Mouse (Mus musculus): ENCODE results near the gene Ugt1a7c. TPM values are rescaled to one million over a fixed set of nuclear protein-coding genes. Genes with fewer than 3 reads are reported as not detected.

Ugt1a7c gene
- total RNA-seq, 2 experiments from 2014 or later: 0.96 to 1.3 TPM

DNA sequence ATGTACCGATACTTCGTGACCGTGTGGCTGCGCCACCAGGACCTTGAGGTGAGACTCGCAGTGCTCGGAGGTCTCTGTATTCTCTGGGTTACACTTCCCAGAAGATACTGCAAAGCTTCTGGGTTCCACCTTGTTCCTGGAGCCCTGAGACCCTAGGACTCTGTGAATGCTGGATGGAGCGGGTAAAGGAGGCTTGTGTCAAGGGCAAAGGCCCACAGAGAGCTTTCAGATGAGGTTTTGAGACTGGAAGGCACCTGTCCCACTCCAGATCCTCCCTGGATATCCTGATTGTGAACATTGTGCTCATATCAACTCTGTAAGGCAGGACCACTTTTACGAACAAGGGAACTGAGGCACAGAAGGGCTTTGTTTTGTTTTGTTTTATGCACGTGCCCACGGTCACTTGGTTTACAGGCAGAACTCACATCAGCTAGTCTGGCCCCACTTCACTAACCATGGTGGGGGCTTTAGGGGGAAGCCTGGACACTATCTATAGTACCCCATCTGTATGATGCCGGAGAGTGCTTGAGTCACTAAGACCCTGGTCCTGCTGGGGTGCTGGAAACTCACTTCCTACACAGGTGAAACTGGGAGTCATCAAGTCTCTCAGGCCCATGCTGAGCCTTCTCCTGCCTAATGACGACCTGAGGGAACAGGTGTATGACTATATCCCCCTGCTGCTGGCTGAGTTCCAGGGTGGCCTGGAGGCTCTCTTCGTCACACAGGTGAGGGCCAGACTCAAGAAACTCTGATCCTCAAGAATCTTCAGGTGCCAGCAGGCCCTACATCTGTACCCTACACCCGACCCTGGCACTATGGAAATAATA lies 138.8 kb downstream of the Ugt1a7c start:
- intact Hi-C loops (cut with DNase I): no loop called here
- no peak for DNase-seq (ENCODE audit: low spot score)

- intact Hi-C loops (cut with DNase I): no loop called here
- no peak for DNase-seq (ENCODE audit: low spot score)
Measured at GRCm38 (mm10) chr1:88234248-88234610, 139.4 kb downstream of the Ugt1a7c start.

GRCm38 (mm10) chr1:88234646-88235045 lies 139.8 kb downstream of the Ugt1a7c start:
- no peak for DNase-seq (ENCODE audit: low spot score)

GRCm38 (mm10) chr1:88235046-88235893 lies 140.4 kb downstream of the Ugt1a7c start:
- intact Hi-C loops (cut with DNase I): no loop called here
- DNase-seq (ENCODE audit: low spot score): no peak

More at GRCm38 (mm10) chr1:88234646-88235045, 139.8 kb downstream of the Ugt1a7c start:
- intact Hi-C loops (cut with DNase I): no loop called here

DNA sequence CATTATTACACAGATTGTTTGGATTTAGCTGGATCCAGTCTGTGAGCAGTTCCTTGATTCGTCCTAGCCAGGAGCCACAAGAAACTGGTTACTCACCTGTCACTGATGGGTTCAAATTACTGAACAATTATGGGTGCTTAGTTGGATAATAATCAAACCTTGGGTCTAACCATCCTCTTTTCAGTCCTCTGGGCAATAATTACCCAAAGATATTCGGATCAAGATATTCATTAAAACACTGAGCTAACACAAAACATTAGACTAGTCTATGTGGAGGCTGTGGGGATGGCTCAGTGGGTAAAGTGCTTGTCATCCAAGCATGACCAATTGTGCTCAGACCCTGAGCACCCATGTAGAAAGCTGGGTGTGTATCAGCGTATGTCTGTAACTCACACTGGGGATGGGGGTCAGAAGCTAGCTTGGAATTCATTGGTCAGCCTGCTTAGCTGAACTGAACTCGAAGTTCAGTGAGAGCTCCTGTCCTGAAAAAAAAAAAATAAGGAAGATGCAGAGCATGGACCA lies 141.1 kb downstream of the Ugt1a7c start:
- DNase-seq (ENCODE audit: low spot score): no peak
- intact Hi-C loops (cut with DNase I): no loop called here

GRCm38 (mm10) chr1:88237311-88237710 lies 142.4 kb downstream of the Ugt1a7c start:
- intact Hi-C loops (cut with DNase I): no loop called here
- no peak for DNase-seq (ENCODE audit: low spot score)

- no peak for DNase-seq (ENCODE audit: low spot score)
- intact Hi-C loops (cut with DNase I): no loop called here
Measured at GRCm38 (mm10) chr1:88238771-88239170, 143.9 kb downstream of the Ugt1a7c start.

GRCm38 (mm10) chr1:88240072-88240471 lies 145.2 kb downstream of the Ugt1a7c start:
- DNase-seq (ENCODE audit: low spot score): no peak
- intact Hi-C loops (cut with DNase I): no loop called here

DNA sequence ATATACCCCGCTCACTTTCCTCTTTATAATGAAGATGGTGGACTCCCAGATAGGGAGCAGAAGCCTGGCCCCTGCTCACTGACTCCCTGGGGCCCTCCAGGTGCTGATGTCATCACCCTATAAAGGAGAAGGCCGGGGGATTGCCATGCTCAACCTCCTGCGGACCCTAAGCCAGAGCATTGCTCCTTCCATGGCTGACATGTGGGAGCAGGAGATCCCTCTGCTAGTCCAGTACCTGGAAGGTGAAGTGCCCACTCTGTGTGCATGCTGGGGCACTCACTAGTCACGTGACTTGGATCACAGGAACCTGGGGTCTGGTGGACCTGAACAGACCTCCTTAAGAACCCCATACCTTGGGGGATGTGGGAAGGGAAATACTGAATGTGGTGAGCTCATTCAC lies 145.7 kb downstream of the Ugt1a7c start:
- no peak for DNase-seq (ENCODE audit: low spot score)
- intact Hi-C loops (cut with DNase I): no loop called here

DNA sequence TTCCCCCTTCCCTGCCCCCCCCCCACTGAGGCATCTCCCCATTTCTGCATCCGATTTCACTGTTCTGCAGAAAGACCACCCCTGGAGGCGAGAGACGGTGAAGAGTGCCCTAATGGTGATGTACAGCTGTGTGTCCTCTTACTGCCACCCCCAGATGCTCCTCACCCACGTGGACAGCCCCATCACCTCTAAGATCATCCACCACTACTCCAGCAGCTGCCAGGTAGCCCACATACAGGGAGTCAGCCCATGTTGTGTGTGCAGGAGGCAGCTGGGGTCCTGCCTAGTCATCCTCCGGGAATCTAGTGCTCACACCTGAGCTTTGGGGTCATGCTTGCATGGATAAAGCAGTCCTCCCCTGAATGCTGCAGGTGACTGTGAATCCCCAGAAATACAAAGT lies 149.0 kb downstream of the Ugt1a7c start:
- intact Hi-C loops (cut with DNase I): no loop called here

GRCm38 (mm10) chr1:88245881-88246280 lies 151.0 kb downstream of the Ugt1a7c start:
- intact Hi-C loops (cut with DNase I): no loop called here
- no peak for DNase-seq (ENCODE audit: low spot score)

More for the DNA sequence above, 149.0 kb downstream of the Ugt1a7c start:
- DNase-seq (ENCODE audit: low spot score): no peak

DNA sequence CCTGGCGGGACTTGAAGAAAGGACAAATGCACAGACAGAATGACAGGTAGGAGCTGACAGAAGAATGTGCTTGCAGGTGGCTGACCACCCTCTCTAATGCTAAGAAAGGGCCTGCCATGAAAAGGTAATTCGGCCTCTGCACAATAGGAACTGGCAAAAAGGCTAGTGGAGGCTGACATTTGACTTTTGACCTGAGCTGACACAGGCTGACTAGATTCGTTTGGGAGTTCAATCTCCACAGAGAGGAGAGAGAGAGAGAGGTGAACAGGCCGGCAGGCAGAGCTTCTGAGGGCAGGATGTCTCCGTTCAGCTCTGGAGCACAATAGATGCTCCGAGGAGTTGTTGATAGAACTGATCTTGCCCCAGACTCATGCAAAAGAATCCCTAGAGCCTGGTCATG lies 151.5 kb downstream of the Ugt1a7c start:
- no peak for DNase-seq (ENCODE audit: low spot score)
- intact Hi-C loops (cut with DNase I): no loop called here

- intact Hi-C loops (cut with DNase I): no loop called here
Measured at GRCm38 (mm10) chr1:88247660-88248059, 152.8 kb downstream of the Ugt1a7c start.

DNA sequence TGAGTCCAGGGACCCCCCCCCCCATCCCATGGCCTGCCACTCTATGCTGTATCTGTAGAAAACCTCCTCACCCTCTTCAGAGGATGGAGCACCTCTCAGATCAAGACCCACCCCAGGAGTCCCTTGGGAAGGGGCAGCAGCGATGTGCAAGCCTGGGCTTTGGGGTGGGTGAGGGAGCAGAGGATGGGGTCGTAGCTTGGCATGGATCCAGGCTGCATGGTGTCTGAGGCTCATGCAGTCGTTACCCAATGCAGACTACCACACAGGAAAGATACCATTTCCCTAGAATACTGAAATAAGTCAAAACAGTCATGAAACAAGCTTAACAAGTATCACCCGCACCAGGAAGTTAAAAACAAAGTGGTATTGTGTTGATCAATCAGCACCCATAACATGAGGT lies 153.8 kb downstream of the Ugt1a7c start:
- DNase-seq (ENCODE audit: low spot score): no peak
- intact Hi-C loops (cut with DNase I): no loop called here

More at GRCm38 (mm10) chr1:88247660-88248059, 152.8 kb downstream of the Ugt1a7c start:
- DNase-seq (ENCODE audit: low spot score): no peak

DNA sequence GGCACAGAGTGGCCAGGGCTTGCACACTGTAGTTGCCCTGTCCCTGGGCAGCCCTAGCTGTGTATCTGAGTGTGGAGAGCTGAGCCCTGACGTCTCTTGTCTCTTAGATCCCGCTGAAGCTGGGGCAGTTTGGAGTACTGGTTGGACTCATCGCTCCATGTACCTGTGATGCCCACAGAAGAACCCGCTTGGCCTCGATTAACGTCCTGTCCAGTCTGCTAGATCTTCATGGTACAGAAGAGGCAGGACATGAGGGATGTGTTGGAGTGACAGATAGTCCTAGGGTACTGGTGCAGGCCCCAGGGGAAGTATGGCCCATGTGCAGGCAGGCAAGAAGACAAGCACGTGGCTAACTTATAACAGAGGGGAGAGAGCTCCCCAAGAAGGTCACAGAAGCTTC lies 154.7 kb downstream of the Ugt1a7c start:
- intact Hi-C loops (cut with DNase I): no loop called here
- no peak for DNase-seq (ENCODE audit: low spot score)

GRCm38 (mm10) chr1:88250023-88250422 lies 155.2 kb downstream of the Ugt1a7c start:
- intact Hi-C loops (cut with DNase I): no loop called here
- no peak for DNase-seq (ENCODE audit: low spot score)

- DNase-seq (ENCODE audit: low spot score): no peak
- intact Hi-C loops (cut with DNase I): no loop called here
Measured at GRCm38 (mm10) chr1:88253106-88253505, 158.2 kb downstream of the Ugt1a7c start.

GRCm38 (mm10) chr1:88253540-88253939 lies 158.7 kb downstream of the Ugt1a7c start:
- no peak for DNase-seq (ENCODE audit: low spot score)
- intact Hi-C loops (cut with DNase I): no loop called here

DNA sequence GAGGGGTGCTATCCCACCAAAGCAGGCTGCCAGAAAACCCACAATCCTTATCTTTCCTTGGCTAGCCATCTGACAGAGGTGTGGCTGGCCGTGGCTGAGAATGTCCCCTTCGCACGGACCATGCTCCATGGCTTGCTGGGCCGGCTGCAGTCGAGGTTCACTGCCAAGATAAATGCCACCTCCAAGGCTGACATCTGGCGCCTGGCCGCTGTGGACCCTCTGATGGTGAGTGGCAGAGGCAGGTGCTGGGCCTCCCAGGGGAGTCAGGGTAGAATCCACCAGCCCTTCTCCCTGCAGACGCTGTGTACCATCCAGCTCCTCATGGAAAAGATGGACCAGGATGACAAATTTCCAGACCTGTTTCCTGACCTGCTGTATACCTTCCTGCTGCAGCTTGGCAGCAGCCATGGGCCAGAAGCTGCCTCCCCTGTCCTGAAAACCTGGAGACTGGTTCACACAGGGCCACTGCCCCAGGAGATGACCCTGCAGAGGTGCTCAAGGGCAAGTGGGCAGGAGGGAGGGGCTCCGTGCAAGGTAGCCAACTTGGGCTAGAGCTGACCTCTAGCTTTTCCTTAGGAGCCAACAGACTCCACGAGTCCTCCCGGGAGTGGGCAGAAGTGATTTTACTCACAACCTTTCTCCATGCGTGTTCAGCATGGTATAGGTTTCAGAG lies 160.1 kb downstream of the Ugt1a7c start:
- DNase-seq (ENCODE audit: low spot score): no peak
- intact Hi-C loops (cut with DNase I): no loop called here

DNA sequence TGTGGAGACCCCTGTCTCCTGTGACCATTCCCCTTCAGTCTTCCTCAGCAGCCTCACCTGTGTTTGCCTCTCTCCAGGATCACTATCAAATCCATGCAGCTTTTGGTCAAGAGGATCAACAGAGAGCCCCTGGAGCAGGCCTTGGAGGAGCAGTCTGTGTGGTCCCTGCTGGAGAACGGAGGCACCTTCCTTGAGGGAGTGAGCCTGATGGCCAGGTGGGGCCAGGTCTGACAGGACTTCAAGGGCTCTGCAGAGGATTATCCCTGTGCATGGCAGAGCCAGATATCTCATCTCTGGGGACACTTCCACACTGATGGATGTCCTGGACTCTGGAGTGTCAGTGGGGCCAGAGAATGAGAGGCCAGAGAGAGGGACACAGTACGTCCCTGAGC lies 160.6 kb downstream of the Ugt1a7c start:
- intact Hi-C loops (cut with DNase I): no loop called here
- DNase-seq (ENCODE audit: low spot score): no peak
